Mouse (Mus musculus) mesoderm, embryonic 11.5 days (tissue): ENCODE data around the gene Elf5.

Experiments
- DNase-seq: peaks from one replicate; pipeline ENCODE4 v3.0.0-alpha.2; 2012; ENCODE audit warnings: low read depth, low spot score

Gene Elf5

GRCm38 (mm10) chr2:103435110-103435509 lies 23.6 kb downstream of the Elf5 start:
- DNase-seq = no peak

GRCm38 (mm10) chr2:103436534-103436933 lies 25.0 kb downstream of the Elf5 start:
- no peak for DNase-seq

DNA sequence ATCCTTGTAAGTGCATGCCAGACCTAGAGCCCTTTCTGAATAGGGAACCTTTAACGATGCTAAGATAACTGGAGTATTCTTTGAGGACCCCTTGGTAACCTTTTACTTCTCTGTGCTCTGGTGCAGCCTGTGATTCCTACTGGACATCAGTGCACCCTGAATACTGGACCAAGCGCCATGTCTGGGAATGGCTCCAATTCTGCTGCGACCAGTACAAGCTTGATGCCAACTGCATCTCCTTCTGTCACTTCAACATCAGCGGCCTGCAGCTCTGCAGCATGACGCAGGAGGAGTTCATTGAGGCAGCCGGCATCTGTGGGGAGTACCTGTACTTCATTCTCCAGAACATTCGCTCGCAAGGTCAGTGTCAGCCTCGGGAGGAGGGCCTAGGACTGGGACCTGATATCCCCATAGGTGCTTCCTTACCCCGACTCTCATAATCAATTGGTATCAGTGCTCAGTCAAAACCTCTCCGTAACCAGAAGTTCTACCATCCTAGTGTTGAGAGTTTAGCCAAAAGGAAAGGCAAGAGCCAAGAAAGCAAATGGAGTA lies 27.7 kb downstream of the Elf5 start:
- DNase-seq = no peak

- peak; percentile 85 for DNase-seq
Measured at GRCm38 (mm10) chr2:103439710-103440109, 28.2 kb downstream of the Elf5 start.

DNA sequence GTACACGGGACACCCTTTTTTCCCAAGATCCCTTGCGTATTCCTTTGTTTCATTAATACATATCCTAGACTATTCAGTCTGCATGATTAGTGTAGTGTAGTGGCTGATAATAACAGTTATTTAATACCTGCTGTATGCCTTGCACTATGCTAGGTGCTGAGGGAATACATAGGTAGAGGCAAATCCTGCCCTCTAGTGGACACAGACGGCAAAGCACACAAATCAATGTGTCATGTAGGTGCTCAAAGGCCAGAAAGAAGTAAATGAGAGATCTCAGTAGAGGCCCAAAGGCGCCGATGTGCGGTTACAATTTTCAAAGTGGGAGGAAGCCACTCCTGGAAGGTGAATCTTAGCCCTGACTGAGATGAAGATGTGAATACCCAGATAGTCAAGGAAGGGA lies 34.3 kb downstream of the Elf5 start:
- DNase-seq = peak; percentile 61

DNA sequence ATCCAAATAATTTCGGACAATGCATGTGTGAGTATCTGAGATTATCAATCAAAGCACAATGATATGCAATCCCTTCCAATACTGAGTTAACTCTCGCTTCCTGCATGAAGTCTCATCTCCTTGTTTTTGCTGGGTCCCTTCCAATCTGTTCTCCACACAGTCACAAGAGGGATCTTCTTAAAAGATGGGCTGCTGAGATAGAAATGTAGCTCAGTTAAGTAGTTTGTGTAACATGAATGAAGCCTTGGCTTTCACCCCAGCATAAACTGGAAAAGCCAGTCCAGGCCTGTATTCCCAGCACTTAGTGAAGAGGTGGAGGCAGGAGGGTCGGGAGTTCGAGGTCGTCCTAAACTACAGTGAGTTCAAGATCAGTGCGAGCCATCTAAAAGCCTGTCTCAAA lies 34.8 kb downstream of the Elf5 start:
- DNase-seq = no peak

- DNase-seq = no peak
Measured at GRCm38 (mm10) chr2:103448947-103449560, 37.6 kb downstream of the Elf5 start.

GRCm38 (mm10) chr2:103449813-103450212 lies 38.3 kb downstream of the Elf5 start:
- DNase-seq = no peak

- DNase-seq = no peak
Measured at GRCm38 (mm10) chr2:103450267-103450666, 38.8 kb downstream of the Elf5 start.

GRCm38 (mm10) chr2:103452550-103452949 lies 41.1 kb downstream of the Elf5 start:
- DNase-seq = no peak

DNA sequence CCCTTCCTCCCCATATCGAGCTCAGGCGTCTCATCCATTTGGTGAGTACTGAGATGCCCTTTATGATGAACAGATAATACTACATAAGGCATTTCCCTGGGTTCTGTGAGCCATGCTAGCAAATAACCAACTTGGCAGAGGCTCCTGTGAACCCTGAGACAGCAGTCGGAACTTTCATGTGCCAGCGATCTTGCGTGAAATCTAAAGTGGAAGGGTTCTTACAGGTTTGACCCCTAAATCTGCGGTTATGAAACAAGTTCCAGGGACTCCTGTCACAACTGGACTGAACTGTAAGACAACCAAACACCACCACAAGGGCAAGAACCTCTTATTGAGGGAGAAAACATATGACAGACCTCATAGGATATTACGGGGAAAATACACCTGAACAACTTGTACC lies 44.3 kb downstream of the Elf5 start:
- DNase-seq = no peak

- DNase-seq = peak; percentile 83
Measured at GRCm38 (mm10) chr2:103456646-103457045, 45.2 kb downstream of the Elf5 start.

GRCm38 (mm10) chr2:103457048-103457447 lies 45.6 kb downstream of the Elf5 start:
- no peak for DNase-seq

- no peak for DNase-seq
Measured at GRCm38 (mm10) chr2:103457628-103458027, 46.1 kb downstream of the Elf5 start.

GRCm38 (mm10) chr2:103459069-103459468 lies 47.6 kb downstream of the Elf5 start:
- DNase-seq = no peak

- no peak for DNase-seq
Measured at GRCm38 (mm10) chr2:103461210-103461609, 49.7 kb downstream of the Elf5 start.

- DNase-seq = peak; percentile 47
Measured at GRCm38 (mm10) chr2:103461743-103462142, 50.3 kb downstream of the Elf5 start.

DNA sequence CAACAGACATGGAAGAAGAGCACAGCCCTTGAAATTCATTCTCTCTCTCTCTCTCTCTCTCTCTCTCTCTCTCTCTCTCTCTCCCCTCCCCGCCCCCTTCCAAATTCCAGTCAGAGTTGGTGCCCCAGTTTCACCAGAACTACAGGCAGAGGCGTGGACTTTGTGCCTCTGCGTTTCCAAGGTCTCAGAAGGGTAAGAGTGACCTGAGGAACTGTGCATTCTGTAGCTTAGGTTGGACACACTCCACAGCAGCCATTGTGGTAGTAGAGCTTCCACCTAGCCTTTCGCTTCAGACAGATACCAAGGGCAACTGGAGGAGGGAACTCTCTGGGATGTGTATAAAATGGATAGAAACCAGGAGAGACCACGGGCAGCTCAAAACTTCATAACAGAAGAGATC lies 51.3 kb downstream of the Elf5 start:
- no peak for DNase-seq

- no peak for DNase-seq
Measured at GRCm38 (mm10) chr2:103464524-103464923, 53.0 kb downstream of the Elf5 start.

DNA sequence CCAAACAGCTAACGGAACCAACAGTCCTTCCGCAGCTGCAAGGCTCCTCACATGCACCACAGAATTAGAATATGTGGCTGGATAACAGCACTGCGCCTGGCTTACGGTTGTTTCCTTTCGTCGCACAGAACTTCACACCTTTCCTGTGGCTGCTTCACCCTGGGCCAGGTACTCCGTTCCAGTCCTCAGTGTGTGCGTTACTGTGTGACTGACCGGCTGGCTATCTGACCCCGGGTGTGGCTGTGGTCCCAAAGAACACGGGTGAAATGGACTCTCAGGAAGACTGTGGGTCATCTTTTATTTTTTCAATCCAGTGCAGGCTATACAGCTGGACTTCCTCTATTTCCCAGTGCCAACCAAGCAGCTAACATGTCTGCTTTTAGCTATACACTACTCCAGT lies 53.9 kb downstream of the Elf5 start:
- no peak for DNase-seq

DNA sequence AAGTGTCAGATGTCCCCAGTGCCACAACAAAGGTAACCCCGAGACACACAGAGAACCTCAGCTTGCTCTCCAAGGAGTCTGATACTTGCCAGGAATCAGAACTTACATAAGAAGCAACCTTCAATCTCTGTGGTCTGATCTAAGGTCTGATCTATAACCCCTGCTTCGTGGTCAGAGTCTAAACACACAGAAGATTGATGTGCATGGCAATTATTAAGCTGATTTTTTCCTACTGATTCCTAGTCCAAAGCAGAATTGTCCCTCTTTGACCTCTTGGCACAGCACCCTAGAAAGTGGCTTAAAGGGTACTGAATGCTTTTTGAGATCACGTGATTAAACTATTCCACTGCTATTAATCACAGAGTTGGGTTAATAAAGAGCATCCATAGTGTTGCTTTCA lies 54.8 kb downstream of the Elf5 start:
- DNase-seq = no peak

DNA sequence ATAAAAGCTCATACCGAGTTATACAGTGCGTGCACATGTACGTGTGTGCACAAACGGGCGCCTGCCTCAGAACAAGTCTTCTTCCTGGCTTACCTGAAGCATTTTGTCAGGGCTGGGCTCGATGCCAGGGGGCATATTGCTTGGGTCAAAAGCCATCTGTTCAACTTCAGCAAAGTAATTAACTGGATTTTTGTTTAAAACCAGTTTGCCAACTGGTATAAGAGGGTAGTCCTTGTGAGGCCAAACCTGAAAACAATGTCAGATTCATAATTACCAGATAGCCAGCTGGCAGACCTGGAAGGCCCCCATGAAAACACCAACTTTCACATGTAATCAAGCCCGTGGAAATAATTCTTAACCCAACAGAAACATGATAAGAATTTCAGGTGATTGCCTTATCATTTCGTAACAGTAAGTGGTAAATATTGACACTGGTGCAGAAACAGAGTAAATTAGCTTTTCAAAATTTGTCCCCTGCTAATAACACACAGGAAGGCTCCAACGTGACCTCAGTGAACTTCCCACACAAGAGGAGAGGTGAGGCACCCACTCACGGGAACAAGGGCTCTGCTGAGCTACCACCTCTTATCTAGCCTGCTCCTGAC lies 55.6 kb downstream of the Elf5 start:
- no peak for DNase-seq

- no peak for DNase-seq
Measured at GRCm38 (mm10) chr2:103473362-103473761, 61.9 kb downstream of the Elf5 start.
